ENCODE assay signal across 9 mouse cellular contexts in genomic region chr19:43386041-43386952, GRCm38 (mm10). TPM values are rescaled to one million over a fixed set of nuclear protein-coding genes. Genes with fewer than 3 reads are reported as not detected.
DNase-seq lines count a peak whose midpoint lies in the region; ATAC-seq lines count a peak whose summit lies in the region.
"Had no signal": no experiment of that assay in that cellular context is flagged by ENCODE, and none has a peak within 500 bp of the region (broad histone marks: within the 10 kb centered on the region; RNA-seq: fewer than 3 reads in every experiment).

No protein-coding gene starts in this region.

- H3K36me3 ChIP-seq in megakaryocyte, embryonic 14.5 days (replicated peaks; ENCODE audit: low read length) = no peaks in the 10 kb centered on the region
- no peaks in the 10 kb centered on the region for H3K36me3 ChIP-seq in intestine, embryonic 16.5 days (ENCODE audit: control insufficient read depth, insufficient read depth, low read length)
- H3K36me3 ChIP-seq in neural tube, embryonic 15.5 days = no peaks in the 10 kb centered on the region

- under 1% methylated on average over 48 of the region's 48 CpGs for WGBS in intestine, embryonic 16.5 days
- WGBS in neural tube, embryonic 15.5 days = under 1% methylated on average over 48 of the region's 48 CpGs

- peak overlapping the region; percentile 56 for H3K4me2 ChIP-seq in intestine, embryonic 16.5 days (ENCODE audit: low read depth, low read length)
- peak overlapping the region; percentile 58 for H3K4me2 ChIP-seq in neural tube, embryonic 15.5 days

- no peak for ATAC-seq in megakaryocyte, adult 5-6 weeks (ENCODE audit: poor library complexity, severe bottlenecking)
- ATAC-seq in intestine, embryonic 16.5 days = no peak
- ATAC-seq in neural tube, embryonic 15.5 days (ENCODE audit: low FRiP score) = no peak

- peaks cover 8% of the 10 kb centered on the region for H3K4me1 ChIP-seq in megakaryocyte, embryonic 14.5 days
- peaks cover 4% of the 10 kb centered on the region; the same call in 1 of the 2 replicates for H3K4me1 ChIP-seq in intestine, embryonic 16.5 days (ENCODE audit: control insufficient read depth, insufficient read depth, low read length)
- H3K4me1 ChIP-seq in neural tube, embryonic 15.5 days = peaks cover 35% of the 10 kb centered on the region

- H3K27me3 ChIP-seq in megakaryocyte, embryonic 14.5 days (replicated peaks) = peaks cover 71% of the 10 kb centered on the region
- H3K27me3 ChIP-seq in intestine, embryonic 16.5 days (replicated peaks; ENCODE audit: control insufficient read depth, insufficient read depth, low read length) = peaks cover 25% of the 10 kb centered on the region
- peaks cover 68% of the 10 kb centered on the region for H3K27me3 ChIP-seq in neural tube, embryonic 15.5 days (replicated peaks)

- H3K9ac ChIP-seq in intestine, embryonic 16.5 days (ENCODE audit: low read depth, low read length) = peak overlapping the region; percentile 71
- H3K9ac ChIP-seq in neural tube, embryonic 15.5 days (replicated peaks) = no peak overlapping the region

- DNase-seq in adrenal gland, postnatal 25 days = peak; percentile 1
- no peak for DNase-seq in adrenal gland, adult 18-20 months (ENCODE audit: low spot score in 2 of 2)
- DNase-seq in adrenal gland, adult (ENCODE audit: inconsistent age in 2 of 2, low spot score in 1 of 2) = no peak
- DNase-seq in ovary, adult 18-20 months (ENCODE audit: low spot score) = no peak

- peak overlapping the region; percentile 58 for H3K27ac ChIP-seq in intestine, embryonic 16.5 days (ENCODE audit: low read length)
- H3K27ac ChIP-seq in neural tube, embryonic 15.5 days (replicated peaks) = no peak overlapping the region

- H3K4me3 ChIP-seq in megakaryocyte, embryonic 14.5 days (replicated peaks) = peak overlapping the region; percentile 75
- H3K4me3 ChIP-seq in intestine, embryonic 16.5 days (ENCODE audit: low read length) = peak overlapping the region; percentile 52
- H3K4me3 ChIP-seq in neural tube, embryonic 15.5 days (replicated peaks) = peak overlapping the region; percentile 31

- H3K9me3 ChIP-seq in megakaryocyte, embryonic 14.5 days = no peaks in the 10 kb centered on the region
- H3K9me3 ChIP-seq in intestine, embryonic 16.5 days (ENCODE audit: control insufficient read depth, low read length) = no peaks in the 10 kb centered on the region
- H3K9me3 ChIP-seq in neural tube, embryonic 15.5 days (replicated peaks) = no peaks in the 10 kb centered on the region

RNA-seq across cellular contexts. Expression of gene Hpse2, which starts 1.9 kb away (rescaled TPM):
- not detected in 2 replicates for total RNA-seq in adrenal gland, postnatal 25 days (2021)
- not detected for total RNA-seq in adrenal gland, adult 18-20 months (2021)
- 0.02 TPM in 1 of 2 replicates, not detected in the other for polyA plus RNA-seq in megakaryocyte, embryonic 14.5 days (2012; ENCODE audit: insufficient read depth, low replicate concordance)
- not detected in 2 replicates for total RNA-seq in megakaryocyte, adult 5-6 weeks (2015)
- total RNA-seq in megakaryocyte, adult 5-6 weeks (2017) = not detected in 2 replicates
- 14.1 and 14.2 TPM in 2 replicates for polyA plus RNA-seq in intestine, embryonic 16.5 days (2015; fragmentation: Nextera tagmentation; extraction: Ambion mirVana)
- polyA plus RNA-seq in neural tube, embryonic 15.5 days (2015; fragmentation: Nextera tagmentation; extraction: Ambion mirVana) = 0.24 and 3.4 TPM in 2 replicates
- total RNA-seq: common myeloid progenitor, adult 5-6 weeks had no signal

RNA-seq across cellular contexts. Expression of gene Cnnm1, which starts 53.9 kb away (rescaled TPM):
- total RNA-seq in adrenal gland, postnatal 25 days (2021) = 0.21 TPM in 1 of 2 replicates, not detected in the other
- under 1 TPM; 0.29 to 0.33 TPM for total RNA-seq in adrenal gland, adult 18-20 months (2021)
- not detected in 2 replicates for polyA plus RNA-seq in megakaryocyte, embryonic 14.5 days (2012; ENCODE audit: insufficient read depth, low replicate concordance)
- 0.02 and 0.05 TPM in 2 replicates for total RNA-seq in megakaryocyte, adult 5-6 weeks (2015)
- not detected in 2 replicates for total RNA-seq in megakaryocyte, adult 5-6 weeks (2017)
- polyA plus RNA-seq in intestine, embryonic 16.5 days (2015; fragmentation: Nextera tagmentation; extraction: Ambion mirVana) = 1.3 and 1.4 TPM in 2 replicates
- polyA plus RNA-seq in neural tube, embryonic 15.5 days (2015; fragmentation: Nextera tagmentation; extraction: Ambion mirVana) = 4.9 and 5.1 TPM in 2 replicates
